Mouse (Mus musculus): ENCODE measurements at regions not wholly inside any gene's neighbourhood (a gene's known extent, or its start where the extent isn't known, plus 50 kb on each side); places are given as distances from the start of the nearest gene placed in this dataset.

GRCm38 (mm10) chr6:51760372-51760771 lies 236.7 kb downstream of the Snx10 start:
- no peak for TF ChIP-seq POLR2A (IDR thresholded peaks at IDR 0.05; ENCODE audit: insufficient read depth, low read length)
- TF ChIP-seq CTCF (IDR thresholded peaks at IDR 0.05; ENCODE audit: low read depth, low read length), result no peak

Data from ES-Bruce4 (cell line).